ENCODE assay signal across 8 mouse cellular contexts in the genomic region with DNA sequence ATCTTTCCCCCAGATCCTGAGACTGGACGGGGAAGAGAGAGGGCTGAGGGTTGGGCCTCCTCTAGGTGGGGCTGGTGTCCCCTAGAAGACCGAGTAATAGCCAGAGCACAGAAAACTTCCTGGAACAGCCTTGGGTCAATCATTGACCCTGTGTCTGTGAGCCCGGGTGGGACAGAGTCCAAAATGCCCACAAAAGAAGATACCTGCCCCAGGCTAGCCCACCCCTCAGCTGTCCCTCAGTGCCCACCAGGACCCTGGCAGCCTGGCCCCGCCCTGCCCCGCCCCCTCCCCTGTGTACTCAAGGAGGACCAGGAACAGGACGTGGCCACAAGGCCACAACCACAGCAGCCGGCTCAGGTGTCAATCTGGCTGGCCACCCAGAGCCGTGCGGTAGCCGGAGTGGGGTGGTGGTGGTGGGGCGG. TPM values are rescaled to one million over a fixed set of nuclear protein-coding genes. Genes with fewer than 3 reads are reported as not detected.
A peak's percentile ranks its signal among the peaks of the same experiment; 100 is the strongest.
DNase-seq lines count a peak whose midpoint lies in the region; ATAC-seq lines count a peak whose summit lies in the region.

No protein-coding gene starts in this region.

- H3K27me3 ChIP-seq in hindbrain, embryonic 14.5 days (ENCODE audit: control insufficient read depth, insufficient read depth, low read length) = no peaks in the 10 kb centered on the region
- no peaks in the 10 kb centered on the region for H3K27me3 ChIP-seq in hindbrain, embryonic 16.5 days (replicated peaks; ENCODE audit: control insufficient read depth, insufficient read depth, low read length)
- no peaks in the 10 kb centered on the region for H3K27me3 ChIP-seq in midbrain, embryonic 13.5 days

- ATAC-seq in hindbrain, embryonic 14.5 days (ENCODE audit: low FRiP score) = 0 out of 2 replicates have a peak, but pooled peaks have one; percentile 25
- no peak for ATAC-seq in hindbrain, embryonic 16.5 days
- ATAC-seq in midbrain, embryonic 13.5 days = no peak

- H3K4me3 ChIP-seq in hindbrain, embryonic 14.5 days (replicated peaks; ENCODE audit: low read length) = no peak overlapping the region
- H3K4me3 ChIP-seq in hindbrain, embryonic 16.5 days (ENCODE audit: low read length) = no peak overlapping the region
- no peak overlapping the region for H3K4me3 ChIP-seq in midbrain, embryonic 13.5 days (replicated peaks)

- no peak for DNase-seq in hindbrain, embryonic 14.5 days (ENCODE audit: low spot score)
- peak; percentile 65 for DNase-seq in embryo, embryonic 11 days
- DNase-seq in kidney, postnatal 4 days = peak; percentile 73 to 84
- no peak for DNase-seq in right cerebral cortex, postnatal 14 days
- DNase-seq in cerebellum, adult 11-12 months = no peak
- no peak for DNase-seq in testis, postnatal 10 days (ENCODE audit: low spot score)

- H3K4me2 ChIP-seq in hindbrain, embryonic 14.5 days (replicated peaks) = no peak overlapping the region
- H3K4me2 ChIP-seq in hindbrain, embryonic 16.5 days (ENCODE audit: low read length) = no peak overlapping the region
- H3K4me2 ChIP-seq in midbrain, embryonic 13.5 days (replicated peaks) = no peak overlapping the region

- no peak overlapping the region for H3K9ac ChIP-seq in hindbrain, embryonic 14.5 days
- no peak overlapping the region for H3K9ac ChIP-seq in hindbrain, embryonic 16.5 days (ENCODE audit: low read depth, low read length)
- peak overlapping the region; percentile 32; the same call in 1 of the 2 replicates for H3K9ac ChIP-seq in midbrain, embryonic 13.5 days (replicated peaks)

- peaks cover 36% of the 10 kb centered on the region for H3K36me3 ChIP-seq in hindbrain, embryonic 14.5 days (replicated peaks; ENCODE audit: control insufficient read depth, insufficient read depth)
- H3K36me3 ChIP-seq in hindbrain, embryonic 16.5 days (ENCODE audit: control insufficient read depth, insufficient read depth, low read length) = peaks cover 32% of the 10 kb centered on the region
- peaks cover 38% of the 10 kb centered on the region for H3K36me3 ChIP-seq in midbrain, embryonic 13.5 days

- H3K9me3 ChIP-seq in hindbrain, embryonic 14.5 days (ENCODE audit: control insufficient read depth, low read length) = no peaks in the 10 kb centered on the region
- H3K9me3 ChIP-seq in hindbrain, embryonic 16.5 days (ENCODE audit: control insufficient read depth, low read length) = no peaks in the 10 kb centered on the region
- H3K9me3 ChIP-seq in midbrain, embryonic 13.5 days = no peaks in the 10 kb centered on the region

- no peaks in the 10 kb centered on the region for H3K4me1 ChIP-seq in hindbrain, embryonic 14.5 days (replicated peaks; ENCODE audit: control insufficient read depth, insufficient read depth, low read length)
- H3K4me1 ChIP-seq in hindbrain, embryonic 16.5 days (ENCODE audit: control insufficient read depth, insufficient read depth, low read depth, low read length) = no peaks in the 10 kb centered on the region
- no peaks in the 10 kb centered on the region for H3K4me1 ChIP-seq in midbrain, embryonic 13.5 days (replicated peaks)

- H3K27ac ChIP-seq in hindbrain, embryonic 14.5 days = no peak overlapping the region
- no peak overlapping the region for H3K27ac ChIP-seq in hindbrain, embryonic 16.5 days (ENCODE audit: low read depth, low read length)
- H3K27ac ChIP-seq in midbrain, embryonic 13.5 days = no peak overlapping the region

- WGBS in hindbrain, embryonic 14.5 days = 31% methylated on average over 11 of the region's 11 CpGs
- WGBS in hindbrain, embryonic 16.5 days = 27% methylated on average over 11 of the region's 11 CpGs
- 24% methylated on average over 11 of the region's 11 CpGs for WGBS in midbrain, embryonic 13.5 days

RNA-seq across cellular contexts. Expression of a gene that starts 1.2 kb away (rescaled TPM):
- polyA plus RNA-seq in hindbrain, embryonic 14.5 days (2014; fragmentation: Nextera tagmentation; extraction: Ambion mirVana) = 0.11 and 0.12 TPM in 2 replicates
- 0.21 TPM in 1 of 2 replicates, not detected in the other for polyA plus RNA-seq in hindbrain, embryonic 16.5 days (2015; fragmentation: Nextera tagmentation; extraction: Ambion mirVana)
- polyA plus RNA-seq in midbrain, embryonic 13.5 days (2015; fragmentation: Nextera tagmentation; extraction: Ambion mirVana) = 0.09 TPM in 1 of 2 replicates, not detected in the other

RNA-seq across cellular contexts. Expression of a gene that starts 15.6 kb away (rescaled TPM):
- 26.9 and 27.2 TPM in 2 replicates for polyA plus RNA-seq in hindbrain, embryonic 14.5 days (2014; fragmentation: Nextera tagmentation; extraction: Ambion mirVana)
- 41.7 and 42.1 TPM in 2 replicates for polyA plus RNA-seq in hindbrain, embryonic 16.5 days (2015; fragmentation: Nextera tagmentation; extraction: Ambion mirVana)
- polyA plus RNA-seq in midbrain, embryonic 13.5 days (2015; fragmentation: Nextera tagmentation; extraction: Ambion mirVana) = 25.5 and 25.9 TPM in 2 replicates

RNA-seq across cellular contexts. Expression of a gene that starts 17.2 kb away (rescaled TPM):
- 72.6 and 82.1 TPM in 2 replicates for polyA plus RNA-seq in hindbrain, embryonic 14.5 days (2014; fragmentation: Nextera tagmentation; extraction: Ambion mirVana)
- 81.9 and 95.3 TPM in 2 replicates for polyA plus RNA-seq in hindbrain, embryonic 16.5 days (2015; fragmentation: Nextera tagmentation; extraction: Ambion mirVana)
- 105 and 114 TPM in 2 replicates for polyA plus RNA-seq in midbrain, embryonic 13.5 days (2015; fragmentation: Nextera tagmentation; extraction: Ambion mirVana)

RNA-seq across cellular contexts. Expression of a gene that starts 17.4 kb away (rescaled TPM):
- polyA plus RNA-seq in hindbrain, embryonic 14.5 days (2014; fragmentation: Nextera tagmentation; extraction: Ambion mirVana) = 1.2 and 1.8 TPM in 2 replicates
- 1.8 and 2.8 TPM in 2 replicates for polyA plus RNA-seq in hindbrain, embryonic 16.5 days (2015; fragmentation: Nextera tagmentation; extraction: Ambion mirVana)
- 1.2 and 2.1 TPM in 2 replicates for polyA plus RNA-seq in midbrain, embryonic 13.5 days (2015; fragmentation: Nextera tagmentation; extraction: Ambion mirVana)

RNA-seq across cellular contexts. Expression of a gene that starts 33.6 kb away (rescaled TPM):
- not detected in 2 replicates for polyA plus RNA-seq in hindbrain, embryonic 14.5 days (2014; fragmentation: Nextera tagmentation; extraction: Ambion mirVana)
- not detected in 2 replicates for polyA plus RNA-seq in hindbrain, embryonic 16.5 days (2015; fragmentation: Nextera tagmentation; extraction: Ambion mirVana)
- 0.08 TPM in 1 of 2 replicates, not detected in the other for polyA plus RNA-seq in midbrain, embryonic 13.5 days (2015; fragmentation: Nextera tagmentation; extraction: Ambion mirVana)

Comparison
In these comparisons a context has a peak if more than half of its experiments do, and no peak if none do; other contexts are left out.
1. DNase-seq: peak in embryo, embryonic 11 days (single experiment) and kidney, postnatal 4 days (2 of 2); none in hindbrain, embryonic 14.5 days (single experiment), right cerebral cortex, postnatal 14 days (single experiment), cerebellum, adult 11-12 months (single experiment) and testis, postnatal 10 days (single experiment).